Mouse (Mus musculus) hindbrain, embryonic 13.5 days (tissue): ENCODE data around the gene Naxd. TPM values are rescaled to one million over a fixed set of nuclear protein-coding genes. Genes with fewer than 3 reads are reported as not detected.

Experiments used
- ATAC-seq: fragments of 200-750 bp; cut with Nextera tagmentation; 2 replicates; pipeline ENCODE4 v1.8.0; 2017; ENCODE audit warnings: moderate TSS enrichment; ENCODE audit not compliant: low FRiP score
- H3K27ac ChIP-seq: fragments of 300-500 bp; sonication (generic); 2 replicates; pipeline ENCODE4 v1.5.1; 2015; ENCODE audit warnings: inconsistent platforms, mild to moderate bottlenecking, moderate library complexity
- H3K27me3 ChIP-seq: fragments of 300-500 bp; sonication (generic); 2 replicates; pipeline ENCODE4 v1.6.1; 2015; ENCODE audit warnings: mild to moderate bottlenecking, inconsistent platforms
- H3K36me3 ChIP-seq: fragments of 300-500 bp; sonication (generic); 2 replicates; pipeline ENCODE4 v1.6.1; 2015; ENCODE audit warnings: mild to moderate bottlenecking, inconsistent platforms
- H3K4me1 ChIP-seq: fragments of 300-500 bp; sonication (generic); replicated peaks from 2 replicates; pipeline ENCODE4 v1.6.1; 2015; ENCODE audit warnings: inconsistent platforms
- H3K4me2 ChIP-seq: fragments of 300-500 bp; sonication (generic); 2 replicates; pipeline ENCODE4 v1.6.1; 2015; ENCODE audit warnings: inconsistent platforms, mild to moderate bottlenecking, moderate library complexity
- H3K4me3 ChIP-seq: fragments of 300-500 bp; sonication (generic); 2 replicates; pipeline ENCODE4 v1.5.1; 2015; ENCODE audit warnings: mild to moderate bottlenecking, inconsistent platforms
- H3K9ac ChIP-seq: fragments of 300-500 bp; sonication (generic); 2 replicates; pipeline ENCODE4 v1.6.1; 2015; ENCODE audit warnings: mild to moderate bottlenecking, inconsistent platforms
- H3K9me3 ChIP-seq: fragments of 300-500 bp; sonication (generic); 2 replicates; pipeline ENCODE4 v1.6.1; 2016; ENCODE audit warnings: inconsistent platforms
- WGBS: fragments of 180-500 bp; shearing (Covaris S2); methylation state at CpG from one replicate; pipeline ENCODE4 v1.1.7; 2015; 5-methylcytosine and 5-hydroxymethylcytosine counted together
- polyA plus RNA-seq: library from polyadenylated mRNA; unstranded; fragments of >200 nt; fragmentation: Nextera tagmentation; extraction: Ambion mirVana; gene quantifications from 2 replicates; pipeline ENCODE4 v1.2.1, GENCODE M21; 2015

The Naxd gene
- polyA plus RNA-seq, 1 experiment from 2014 or later = 161 TPM

DNA sequence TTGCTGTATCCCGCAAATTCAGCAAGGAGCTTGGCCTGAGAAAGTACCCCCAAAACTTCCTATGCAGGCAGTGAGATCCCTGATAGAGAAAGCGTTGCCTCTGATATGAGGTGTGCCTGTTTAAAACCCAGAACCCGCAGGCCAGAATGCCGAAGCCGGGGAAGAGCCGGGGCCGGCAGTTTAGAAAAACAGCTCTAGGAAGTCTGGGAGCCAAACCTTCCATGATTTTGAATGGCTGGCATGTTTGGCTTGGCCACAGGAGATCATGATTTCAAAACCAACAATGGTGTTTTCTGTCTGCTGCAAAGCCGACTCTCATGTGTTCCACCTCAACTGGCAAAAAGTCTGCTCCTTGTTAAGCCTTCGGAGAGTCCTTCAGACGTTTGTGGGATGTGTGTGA is 55.1 kb downstream of the Naxd start:
- Histone ChIP-seq H3K4me2 (no peak overlapping the region), H3K4me1 (peaks cover 24% of the 10 kb centered on the region), H3K27ac (no peak overlapping the region), H3K9me3 (no peaks in the 10 kb centered on the region), H3K36me3 (peaks cover 3% of the 10 kb centered on the region; the same call in 1 of the 2 replicates), H3K9ac (no peak overlapping the region), H3K27me3 (no peaks in the 10 kb centered on the region), H3K4me3 (no peak overlapping the region)
- no peak for ATAC-seq
- 87% methylated on average over 10 of the region's 10 CpGs for WGBS

DNA sequence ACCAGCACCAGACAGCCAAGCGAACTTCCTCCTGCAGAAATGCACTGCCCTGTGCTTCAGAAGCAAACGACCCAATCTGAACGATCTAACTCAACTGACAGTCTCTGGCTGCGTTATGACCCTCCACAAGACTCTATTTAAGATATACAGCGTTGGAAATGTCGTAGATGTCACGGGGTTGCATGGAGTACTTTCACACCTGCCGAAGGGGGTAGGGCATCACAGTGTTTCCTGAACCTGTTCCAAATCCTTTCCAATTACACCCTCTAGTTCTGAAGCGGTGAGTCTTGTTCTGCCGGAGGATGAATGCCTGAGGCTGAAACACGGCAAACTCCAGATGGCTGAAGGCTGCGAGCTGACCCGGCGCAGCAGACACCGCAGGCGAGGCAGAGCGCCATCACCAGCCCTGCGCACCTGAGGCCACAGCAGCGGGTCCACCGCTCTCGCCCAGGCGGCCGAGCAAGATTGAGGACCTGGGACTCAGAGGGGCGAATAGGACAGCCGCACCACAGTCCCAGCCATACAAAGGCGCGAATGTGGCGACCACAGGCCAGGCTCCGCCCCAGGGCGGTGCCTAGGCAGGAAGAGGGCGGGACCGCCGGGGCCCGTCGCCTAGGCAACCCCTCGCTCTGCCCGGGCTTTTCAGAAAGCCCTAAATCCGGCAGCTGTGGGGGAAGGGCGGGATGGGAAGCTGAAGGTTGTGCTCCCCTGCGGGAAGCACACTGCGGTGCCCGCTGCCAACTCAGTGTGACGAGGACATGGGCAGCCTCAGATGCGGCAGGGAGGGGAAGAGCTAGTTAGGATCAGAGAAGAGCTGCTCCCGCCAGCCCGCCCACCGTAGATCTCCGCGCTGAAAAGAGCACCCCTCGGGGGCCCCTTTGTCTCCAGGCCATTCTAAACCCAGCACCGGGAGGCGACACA is 57.8 kb downstream of the Naxd start, which contains the start of gene Ing1:
Gene Ing1 (plus strand): TSS at position 773 of the 921 bp plus-strand sequence.
- WGBS = under 1% methylated on average over 52 of the region's 52 CpGs
- Histone ChIP-seq H3K4me1 (peaks cover 30% of the 10 kb centered on the region), H3K4me2 (peak within 1 kb of the TSS; percentile 73), H3K27ac (peak within 1 kb of the TSS; percentile 100), H3K9me3 (no peaks in the 10 kb centered on the region), H3K4me3 (peak within 1 kb of the TSS; percentile 97), H3K36me3 (no peaks in the 10 kb centered on the region), H3K27me3 (no peaks in the 10 kb centered on the region), H3K9ac (peak within 1 kb of the TSS; percentile 98)
- peak; percentile 87 for ATAC-seq

DNA sequence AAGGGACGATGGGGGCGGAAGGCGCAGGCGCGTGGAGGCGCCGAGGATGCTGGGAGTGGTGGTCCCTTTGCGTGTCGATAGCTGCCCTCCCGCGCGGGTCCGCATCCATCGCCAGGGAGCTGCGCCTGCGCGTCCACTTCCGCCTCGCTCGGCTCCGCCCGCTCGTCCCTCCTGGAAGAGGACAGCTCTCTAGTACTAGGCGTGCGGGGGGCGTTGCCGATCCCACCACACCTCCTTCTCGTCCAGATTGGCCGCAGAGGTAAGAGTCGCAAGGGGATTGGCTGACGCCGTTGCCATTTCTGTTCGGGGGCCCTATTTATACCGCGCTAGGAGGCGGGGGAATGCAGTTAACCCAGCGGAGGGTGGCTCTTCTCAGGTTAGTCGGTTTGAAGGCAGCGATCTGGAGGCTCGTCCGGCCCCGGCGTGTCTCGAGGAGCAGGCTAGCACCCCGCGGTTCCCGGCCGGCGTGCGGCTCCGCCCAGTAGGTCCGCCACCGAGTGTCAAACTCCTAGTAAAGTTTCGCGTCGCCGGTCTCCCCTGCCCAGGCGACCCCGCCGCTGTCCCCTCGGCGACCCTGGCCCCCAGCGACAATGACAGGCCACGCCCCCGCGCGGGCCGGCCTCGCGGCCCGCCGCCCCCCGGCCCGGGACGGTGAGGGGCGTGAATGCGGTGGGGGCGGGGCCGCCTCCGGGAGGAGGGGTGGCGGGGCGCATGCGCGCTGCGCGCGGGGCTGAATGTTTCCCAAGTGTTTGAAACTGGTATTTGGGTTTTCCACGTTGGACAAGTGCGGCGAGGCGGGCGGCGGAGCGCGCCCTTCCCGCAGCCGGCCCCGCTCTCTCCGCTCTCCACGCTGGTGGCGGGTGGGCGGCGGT is 58.6 kb downstream of the Naxd start:
- under 1% methylated on average over 87 of the region's 103 CpGs for WGBS
- peaks cover 32% of the 10 kb centered on the region for H3K4me1 ChIP-seq
- peak overlapping the region; percentile 73 for H3K4me2 ChIP-seq
- H3K9me3 ChIP-seq = no peaks in the 10 kb centered on the region
- peak overlapping the region; percentile 98 for H3K9ac ChIP-seq
- peak overlapping the region; percentile 100 for H3K27ac ChIP-seq
- H3K4me3 ChIP-seq = peak overlapping the region; percentile 97
- no peaks in the 10 kb centered on the region for H3K36me3 ChIP-seq
- peak; percentile 90 for ATAC-seq
- no peaks in the 10 kb centered on the region for H3K27me3 ChIP-seq

DNA sequence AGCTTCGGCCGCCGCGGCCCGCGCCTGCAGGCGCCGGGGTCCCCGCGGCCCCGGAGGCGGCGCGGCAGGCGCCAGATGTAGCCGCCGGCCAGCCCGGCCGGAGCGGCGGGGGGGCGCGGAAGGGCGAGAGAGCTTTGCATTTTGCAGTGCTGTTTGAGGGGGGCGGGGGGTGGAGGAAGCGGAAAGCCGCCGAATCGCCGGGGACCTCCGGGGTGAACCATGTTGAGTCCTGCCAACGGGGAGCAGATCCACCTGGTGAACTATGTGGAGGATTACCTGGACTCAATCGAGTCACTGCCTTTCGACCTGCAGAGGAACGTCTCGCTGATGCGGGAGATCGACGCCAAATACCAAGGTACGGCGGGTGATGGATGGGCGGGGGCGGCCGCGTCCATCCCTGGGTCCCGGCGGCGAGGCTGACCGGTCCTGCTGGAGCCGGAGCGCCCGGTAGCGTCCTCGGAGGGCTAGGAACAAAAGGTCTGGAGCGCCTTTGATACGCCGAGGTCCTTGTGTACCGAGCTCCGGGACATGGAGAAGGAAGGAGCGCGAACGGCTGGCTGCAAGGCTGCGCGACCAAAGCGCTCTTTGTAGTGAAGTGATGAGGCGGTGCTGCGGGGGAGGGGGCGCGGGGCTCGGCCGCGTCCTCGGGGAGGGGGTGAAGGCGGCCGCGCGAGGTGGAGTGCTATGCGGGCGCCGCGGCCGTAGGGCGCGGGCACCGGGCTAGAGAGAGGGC is 59.6 kb downstream of the Naxd start:
- peak overlapping the region; percentile 98 for H3K9ac ChIP-seq
- peaks cover 7% of the 10 kb centered on the region for H3K36me3 ChIP-seq
- H3K27me3 ChIP-seq = no peaks in the 10 kb centered on the region
- peak overlapping the region; percentile 100 for H3K27ac ChIP-seq
- no peaks in the 10 kb centered on the region for H3K9me3 ChIP-seq
- H3K4me3 ChIP-seq = peak overlapping the region; percentile 97
- peak overlapping the region; percentile 73 for H3K4me2 ChIP-seq
- H3K4me1 ChIP-seq = peaks cover 29% of the 10 kb centered on the region
- ATAC-seq = no peak
- under 1% methylated on average over 76 of the region's 85 CpGs for WGBS

DNA sequence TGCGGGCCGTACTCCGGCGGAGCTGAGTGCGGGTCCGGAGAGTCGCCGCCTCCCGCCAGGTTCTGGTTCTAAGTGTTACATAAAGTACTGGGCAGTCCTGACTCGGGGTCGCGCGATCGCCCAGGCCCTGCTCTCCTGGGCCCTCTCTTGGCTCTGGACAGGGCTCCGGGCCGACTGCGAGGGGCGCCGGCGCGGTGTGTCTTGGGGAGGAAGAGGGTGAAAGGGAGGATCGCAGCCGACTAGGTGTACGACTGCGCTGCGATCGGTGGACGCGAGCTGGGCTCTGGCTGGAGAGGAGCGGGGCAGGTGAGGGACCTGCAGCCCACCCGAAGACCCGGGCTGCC is 60.1 kb downstream of the Naxd start:
- H3K27ac ChIP-seq = peak overlapping the region; percentile 100
- no peaks in the 10 kb centered on the region for H3K27me3 ChIP-seq
- peaks cover 29% of the 10 kb centered on the region for H3K4me1 ChIP-seq
- peak overlapping the region; percentile 97 for H3K4me3 ChIP-seq
- H3K4me2 ChIP-seq = peak overlapping the region; percentile 73
- 0% methylated on average over 32 of the region's 32 CpGs for WGBS
- ATAC-seq = no peak
- H3K9me3 ChIP-seq = no peaks in the 10 kb centered on the region
- peak overlapping the region; percentile 98 for H3K9ac ChIP-seq
- peaks cover 12% of the 10 kb centered on the region for H3K36me3 ChIP-seq

DNA sequence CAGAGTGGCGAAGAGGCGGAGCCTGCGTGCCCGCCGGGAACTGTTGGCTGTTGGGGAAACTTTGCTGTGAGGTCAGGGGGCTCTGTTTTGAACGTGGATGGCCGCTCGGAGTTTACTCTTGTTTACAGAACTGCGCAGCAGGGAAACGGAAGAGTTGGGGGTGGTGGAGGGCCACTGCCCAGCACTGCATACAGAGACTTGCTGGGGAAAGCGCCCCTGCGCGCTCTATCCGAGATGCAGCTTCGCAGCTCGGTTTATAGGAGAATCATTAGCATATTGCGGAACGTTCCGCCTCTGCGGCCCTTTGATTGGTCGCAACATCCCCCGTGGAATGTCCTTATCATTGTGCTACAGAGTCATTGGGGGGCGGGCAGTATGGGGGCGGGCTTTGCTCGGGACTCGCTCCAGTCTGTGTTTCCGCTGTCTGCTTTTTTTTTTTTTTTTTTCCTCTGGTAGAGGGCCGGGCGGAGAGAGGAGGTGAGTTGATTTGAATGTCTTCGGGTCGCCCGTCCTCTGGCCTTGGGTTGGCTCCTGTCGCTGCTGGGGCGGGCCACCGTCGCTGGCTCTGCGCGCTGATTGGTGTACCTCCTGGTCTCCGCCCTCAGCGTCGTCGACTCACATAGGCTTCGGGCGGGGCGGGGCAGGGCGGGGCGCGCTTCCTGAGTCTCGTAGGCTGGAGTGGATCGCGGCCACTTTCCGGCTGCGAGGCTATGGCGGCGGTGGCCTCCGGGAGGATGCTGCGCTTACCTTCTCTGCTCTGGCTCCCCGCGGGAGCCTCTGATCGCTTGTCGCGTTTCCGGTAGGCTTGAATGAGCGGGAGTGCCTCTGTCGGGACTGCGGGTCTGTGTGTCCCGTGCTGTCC is 60.7 kb downstream of the Naxd start:
- H3K4me1 ChIP-seq = peaks cover 29% of the 10 kb centered on the region
- ATAC-seq = peak; percentile 81
- H3K27ac ChIP-seq = peak overlapping the region; percentile 100
- H3K36me3 ChIP-seq = peaks cover 12% of the 10 kb centered on the region
- peak overlapping the region; percentile 73 for H3K4me2 ChIP-seq
- H3K4me3 ChIP-seq = peak overlapping the region; percentile 97
- no peaks in the 10 kb centered on the region for H3K27me3 ChIP-seq
- under 1% methylated on average over 67 of the region's 67 CpGs for WGBS
- H3K9me3 ChIP-seq = no peaks in the 10 kb centered on the region
- H3K9ac ChIP-seq = peak overlapping the region; percentile 98

DNA sequence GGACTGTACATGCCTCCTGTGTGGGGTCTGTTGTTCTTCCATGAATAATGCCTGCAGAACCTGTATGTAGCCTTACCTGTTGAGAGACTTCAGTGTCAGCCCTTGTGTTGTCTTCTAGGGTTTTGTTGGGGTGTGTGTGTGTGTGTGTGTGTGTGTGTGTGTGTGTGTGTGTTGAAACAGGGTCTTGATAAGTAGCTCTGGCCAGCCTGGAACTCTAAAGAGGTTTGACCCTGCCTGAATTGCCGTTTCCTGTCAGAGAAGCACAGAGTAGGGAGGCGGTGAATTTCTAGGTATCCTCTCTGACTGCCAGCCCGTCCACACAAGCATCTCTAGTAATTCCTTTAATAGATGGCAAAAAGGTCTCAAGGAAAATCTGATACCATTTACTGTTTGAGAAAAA is 62.2 kb downstream of the Naxd start:
- Histone ChIP-seq H3K4me3 (peak overlapping the region; percentile 97; the same call in 1 of the 2 replicates), H3K9ac (no peak overlapping the region)
- 90% methylated on average over 3 of the region's 3 CpGs for WGBS

DNA sequence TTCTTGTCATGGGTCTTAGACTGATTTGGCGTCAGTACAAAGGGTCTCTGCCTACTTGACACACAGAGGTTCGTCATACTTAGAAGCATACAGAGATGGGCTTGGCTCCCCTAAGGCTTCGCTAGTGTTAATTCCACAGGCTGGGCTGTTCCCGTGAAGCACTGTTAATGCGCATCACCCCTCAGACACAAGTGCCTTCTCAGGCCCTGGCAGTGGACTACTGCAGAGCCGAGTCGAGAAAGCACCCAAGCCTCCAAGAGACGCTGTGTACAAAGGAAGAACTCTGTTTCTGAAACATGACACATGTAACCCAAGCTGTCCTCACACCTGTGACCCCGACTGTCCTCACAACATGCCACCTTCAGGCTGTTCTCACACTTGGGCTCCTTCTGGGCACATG is 62.9 kb downstream of the Naxd start:
- no peak for ATAC-seq
- Histone ChIP-seq H3K9me3 (no peaks in the 10 kb centered on the region), H3K4me1 (peaks cover 19% of the 10 kb centered on the region), H3K9ac (no peak overlapping the region; the same call in 1 of the 2 replicates), H3K27ac (no peak overlapping the region), H3K27me3 (no peaks in the 10 kb centered on the region), H3K36me3 (peaks cover 34% of the 10 kb centered on the region), H3K4me2 (no peak overlapping the region), H3K4me3 (no peak overlapping the region)
- WGBS = 84% methylated on average over 9 of the region's 9 CpGs

More for the DNA sequence above, 62.2 kb downstream of the Naxd start:
- Histone ChIP-seq H3K4me2 (peak overlapping the region; percentile 73), H3K4me1 (peaks cover 21% of the 10 kb centered on the region), H3K27me3 (no peaks in the 10 kb centered on the region), H3K27ac (no peak overlapping the region), H3K9me3 (no peaks in the 10 kb centered on the region), H3K36me3 (peaks cover 27% of the 10 kb centered on the region)
- ATAC-seq = no peak

DNA sequence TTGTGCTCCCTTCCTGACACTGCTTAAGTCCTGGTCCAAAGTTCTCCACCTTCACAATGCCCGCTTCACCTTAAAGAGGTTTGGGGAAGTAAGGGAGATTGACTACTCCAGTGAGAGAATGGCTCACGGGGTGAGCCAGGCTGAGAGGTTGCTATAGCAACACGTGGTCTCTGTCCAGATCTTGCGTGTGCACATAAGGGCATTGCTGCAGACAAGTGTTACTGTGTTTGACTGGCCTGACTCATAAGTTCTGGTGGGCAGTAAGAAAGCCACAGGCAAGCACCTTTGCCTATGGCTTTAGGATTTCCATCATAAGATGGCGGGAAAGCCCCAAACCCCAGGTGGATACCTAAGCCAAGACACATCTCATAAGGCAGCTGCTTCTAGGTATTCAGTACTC is 66.9 kb downstream of the Naxd start:
- no peak overlapping the region for H3K4me3 ChIP-seq
- no peak overlapping the region for H3K4me2 ChIP-seq
- no peak overlapping the region for H3K27ac ChIP-seq
- no peaks in the 10 kb centered on the region for H3K9me3 ChIP-seq
- H3K27me3 ChIP-seq = no peaks in the 10 kb centered on the region
- ATAC-seq = no peak
- 88% methylated on average over 5 of the region's 5 CpGs for WGBS
- H3K36me3 ChIP-seq = peaks cover 61% of the 10 kb centered on the region
- peaks cover 12% of the 10 kb centered on the region for H3K4me1 ChIP-seq
- H3K9ac ChIP-seq = no peak overlapping the region
